Mouse (Mus musculus) NIH3T3 (cell line): ENCODE measurements around the gene Orai1.

Experiments used
- DNase-seq: peaks from one replicate; pipeline ENCODE4 v3.0.0-alpha.2; 2012; ENCODE audit warnings: low read depth

Orai1 gene

GRCm38 (mm10) chr5:122994910-122995309, 20.0 kb upstream of the Orai1 start:
- no peak for DNase-seq

DNA sequence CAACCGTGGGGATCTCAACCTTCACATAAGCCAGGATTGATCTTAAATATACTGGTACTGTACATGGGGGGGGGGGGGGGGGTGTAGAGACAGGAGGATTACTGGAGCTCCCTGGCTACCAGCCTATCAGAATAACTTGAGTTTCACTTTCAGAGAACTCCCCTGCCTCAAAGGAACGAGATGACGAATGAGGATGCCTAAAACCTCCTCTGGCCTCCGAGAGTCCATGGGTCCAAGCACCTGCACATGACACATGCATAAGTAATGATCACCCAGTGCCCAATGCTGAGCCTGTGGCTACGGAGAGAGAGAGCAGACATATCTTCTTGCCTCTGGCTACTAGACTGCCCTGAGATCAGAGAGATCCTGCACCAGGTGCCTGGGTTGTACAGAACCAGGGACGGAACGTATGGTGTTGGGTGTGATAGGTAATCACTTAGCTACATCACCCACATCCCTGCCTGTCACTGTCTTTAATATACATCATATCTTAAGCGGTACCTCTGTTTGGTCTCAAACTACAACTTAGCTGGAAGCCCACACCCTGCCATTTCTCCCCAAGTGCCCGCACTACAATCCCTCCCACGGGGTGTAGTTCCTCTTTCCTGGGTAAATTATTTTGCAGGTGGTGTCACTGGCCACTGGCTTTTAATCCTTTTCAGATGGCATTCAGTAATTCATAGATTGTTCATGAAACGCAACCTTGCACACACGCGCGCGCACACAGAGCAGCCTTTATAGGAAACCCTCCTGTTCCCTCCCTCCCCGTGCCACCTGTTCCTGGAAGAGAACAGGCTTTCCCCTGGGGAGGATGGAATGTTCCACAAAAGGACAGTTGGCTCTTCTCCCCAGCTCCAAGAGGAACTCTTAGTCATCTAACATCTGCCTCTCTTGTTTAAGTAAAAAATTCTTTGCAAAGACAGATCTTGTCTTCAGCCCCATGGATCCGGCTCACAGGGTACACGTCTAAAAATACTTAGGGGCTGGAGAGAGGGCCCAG, 17.4 kb upstream of the Orai1 start:
- no peak for DNase-seq

- no peak for DNase-seq
Measured at GRCm38 (mm10) chr5:123000901-123001300, 14.0 kb upstream of the Orai1 start.

GRCm38 (mm10) chr5:123005716-123006592, 8.9 kb upstream of the Orai1 start:
- DNase-seq, result no peak

- no peak for DNase-seq
Measured at GRCm38 (mm10) chr5:123008877-123009493, 5.9 kb upstream of the Orai1 start.

DNA sequence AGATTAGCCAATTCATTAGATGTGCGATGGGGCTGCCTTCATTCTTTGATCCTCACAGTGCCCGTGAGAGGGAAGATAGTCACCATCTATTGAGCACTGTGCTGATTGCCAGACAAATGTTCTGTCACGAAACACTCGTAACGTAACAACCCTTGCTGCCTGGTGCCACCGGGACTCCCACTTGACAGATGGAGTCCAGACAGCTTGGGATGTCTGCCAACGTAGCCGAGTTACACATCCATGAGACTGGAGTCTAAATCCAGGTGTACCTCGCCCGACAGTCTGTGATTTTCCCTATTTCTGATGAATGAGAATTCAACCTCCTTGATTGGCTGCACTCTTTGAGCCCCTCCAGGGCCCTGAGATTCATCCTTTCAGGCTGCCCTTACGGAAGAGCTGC, 5.0 kb upstream of the Orai1 start:
- DNase-seq, result no peak

GRCm38 (mm10) chr5:123010806-123011205, 4.1 kb upstream of the Orai1 start:
- DNase-seq, result no peak

- no peak for DNase-seq
Measured at GRCm38 (mm10) chr5:123011705-123012104, 3.2 kb upstream of the Orai1 start.

- peak; percentile 90 for DNase-seq
Measured at GRCm38 (mm10) chr5:123013599-123014315, 1.1 kb upstream of the Orai1 start.

- DNase-seq, result peak; percentile 33
Measured at GRCm38 (mm10) chr5:123015915-123016314, 1.0 kb downstream of the Orai1 start.

DNA sequence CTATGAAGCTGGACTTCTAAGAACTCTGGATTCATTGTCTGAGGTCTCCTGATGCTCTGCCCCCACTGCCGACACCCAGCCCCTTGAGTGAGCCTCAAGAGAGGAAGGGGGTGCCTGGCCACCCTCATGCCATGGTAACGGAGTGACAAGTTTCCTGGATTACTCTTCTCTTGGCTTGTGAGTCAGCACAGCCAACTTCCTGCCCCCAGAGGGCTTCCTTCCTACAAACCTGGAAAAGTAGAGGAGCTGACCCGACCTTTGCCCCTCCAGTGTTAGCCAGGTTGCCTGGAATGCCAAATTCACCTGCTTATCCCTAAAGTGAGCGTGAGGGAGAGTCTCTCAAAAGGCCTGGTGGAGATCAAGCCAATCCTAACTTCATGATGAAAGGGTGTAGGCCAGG, 2.6 kb downstream of the Orai1 start:
- no peak for DNase-seq

GRCm38 (mm10) chr5:123019336-123020016, 4.6 kb downstream of the Orai1 start:
- DNase-seq, result peak; percentile 54

GRCm38 (mm10) chr5:123020426-123020825, 5.6 kb downstream of the Orai1 start:
- DNase-seq, result no peak

- DNase-seq, result no peak
Measured at GRCm38 (mm10) chr5:123021438-123021837, 6.6 kb downstream of the Orai1 start.

GRCm38 (mm10) chr5:123023049-123023448, 8.2 kb downstream of the Orai1 start:
- DNase-seq, result peak; percentile 53

DNA sequence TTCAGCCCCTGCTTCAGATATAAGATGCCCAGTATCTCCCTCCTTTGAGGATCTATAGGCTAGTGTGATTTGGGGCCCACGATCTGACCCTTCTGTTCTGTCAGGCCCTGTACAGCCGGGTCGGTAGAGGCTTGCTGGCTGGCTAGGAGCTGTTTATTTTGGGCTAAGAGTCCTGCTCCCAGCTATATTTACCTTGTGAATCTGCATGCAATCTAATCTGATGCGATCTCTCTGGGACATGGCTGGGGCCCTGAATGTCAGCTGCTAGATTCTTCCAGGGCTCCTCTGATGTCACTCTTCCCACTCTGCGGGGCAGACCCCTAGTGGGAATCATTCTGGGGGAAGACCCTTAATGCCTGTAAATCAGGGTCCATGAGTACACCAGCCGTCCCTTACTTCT, 9.4 kb downstream of the Orai1 start:
- DNase-seq, result no peak

- peak; percentile 9 for DNase-seq
Measured at GRCm38 (mm10) chr5:123024965-123025573, 10.2 kb downstream of the Orai1 start.

DNA sequence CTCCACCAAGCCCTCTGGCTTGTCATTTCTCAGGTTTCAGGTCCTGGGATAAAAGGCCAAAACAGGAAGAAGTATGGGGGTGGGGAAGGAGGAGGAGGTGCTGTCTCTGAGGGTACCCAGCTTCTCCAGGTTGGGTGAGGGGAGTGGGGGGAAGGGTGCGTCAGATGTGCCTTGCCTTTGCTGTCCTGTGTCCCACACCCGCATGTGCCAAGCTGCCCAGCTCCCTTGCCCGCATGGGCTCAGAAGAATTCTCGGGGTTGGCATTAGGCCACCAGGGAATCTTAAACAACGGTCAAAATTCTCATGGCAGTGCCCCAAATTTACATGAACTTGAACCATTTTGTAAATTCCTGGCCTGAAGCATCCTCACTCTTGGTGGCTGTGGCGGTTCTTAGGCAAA, 11.5 kb downstream of the Orai1 start:
- no peak for DNase-seq

DNA sequence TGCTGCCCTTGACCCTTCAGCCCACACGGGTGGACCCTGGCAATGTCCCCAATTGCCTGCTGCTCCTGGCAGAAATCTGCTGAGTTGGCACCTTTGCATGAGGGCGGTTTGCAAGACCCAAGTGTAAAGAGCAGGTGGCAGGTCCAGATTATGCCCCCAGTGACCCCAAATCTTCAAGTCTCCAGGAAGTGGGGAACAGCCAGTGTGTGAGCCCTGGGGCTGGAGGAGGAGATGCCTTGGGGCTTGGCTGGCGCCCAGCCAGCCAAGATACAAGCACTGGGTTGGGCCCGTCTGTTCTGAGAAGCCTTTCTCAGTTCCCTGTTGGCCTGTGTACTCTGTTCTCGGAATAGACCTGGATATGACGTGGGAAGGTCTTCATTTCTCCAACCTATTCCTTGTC, 12.6 kb downstream of the Orai1 start:
- DNase-seq, result peak; percentile 9

GRCm38 (mm10) chr5:123029729-123030128, 14.9 kb downstream of the Orai1 start:
- DNase-seq, result no peak

DNA sequence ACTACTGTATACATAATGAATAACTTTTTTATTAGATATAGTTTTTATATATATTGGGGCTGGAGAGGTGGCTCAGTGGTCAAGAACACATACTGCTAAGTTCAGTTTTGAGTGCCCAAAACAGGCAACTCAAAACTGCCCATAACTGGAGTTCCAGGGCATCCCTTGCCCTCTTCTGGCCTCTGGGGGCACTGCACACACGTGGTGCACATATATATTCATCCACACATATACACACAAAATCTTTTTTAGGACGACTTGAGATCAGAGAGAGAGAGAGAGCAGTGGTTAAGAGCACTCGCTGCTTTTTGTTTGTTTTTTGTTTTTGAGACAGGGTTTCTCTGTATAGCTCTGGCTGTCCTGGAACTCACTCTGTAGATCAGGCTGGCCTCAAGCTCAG, 16.4 kb downstream of the Orai1 start:
- DNase-seq, result no peak
